Mouse (Mus musculus) megakaryocyte, embryonic 14.5 days (primary cell): ENCODE measurements around the gene Terb2.

ENCODE experiments used
- FLI1 ChIP-seq: IDR thresholded peaks from 2 replicates; pipeline ENCODE4 v1.6.1; 2012; ENCODE audit warnings: low read length, inconsistent platforms, mixed read lengths
- GATA1 ChIP-seq: IDR thresholded peaks from 3 replicates; pipeline ENCODE4 v1.6.1; 2012; ENCODE audit warnings: mixed read lengths, low read length, inconsistent platforms, borderline replicate concordance

- TF ChIP-seq GATA1 (no peak), FLI1 (no peak)
These were observed 15.4 kb downstream of the Terb2 start for GRCm38 (mm10) chr2:122201501-122201900.
